Mouse (Mus musculus): ENCODE data around the gene Cdc37l1. TPM values are rescaled to one million over a fixed set of nuclear protein-coding genes. Genes with fewer than 3 reads are reported as not detected.

The Cdc37l1 gene
- polyA plus RNA-seq, 1 experiment from 2014 or later: 45.5 TPM

DNA sequence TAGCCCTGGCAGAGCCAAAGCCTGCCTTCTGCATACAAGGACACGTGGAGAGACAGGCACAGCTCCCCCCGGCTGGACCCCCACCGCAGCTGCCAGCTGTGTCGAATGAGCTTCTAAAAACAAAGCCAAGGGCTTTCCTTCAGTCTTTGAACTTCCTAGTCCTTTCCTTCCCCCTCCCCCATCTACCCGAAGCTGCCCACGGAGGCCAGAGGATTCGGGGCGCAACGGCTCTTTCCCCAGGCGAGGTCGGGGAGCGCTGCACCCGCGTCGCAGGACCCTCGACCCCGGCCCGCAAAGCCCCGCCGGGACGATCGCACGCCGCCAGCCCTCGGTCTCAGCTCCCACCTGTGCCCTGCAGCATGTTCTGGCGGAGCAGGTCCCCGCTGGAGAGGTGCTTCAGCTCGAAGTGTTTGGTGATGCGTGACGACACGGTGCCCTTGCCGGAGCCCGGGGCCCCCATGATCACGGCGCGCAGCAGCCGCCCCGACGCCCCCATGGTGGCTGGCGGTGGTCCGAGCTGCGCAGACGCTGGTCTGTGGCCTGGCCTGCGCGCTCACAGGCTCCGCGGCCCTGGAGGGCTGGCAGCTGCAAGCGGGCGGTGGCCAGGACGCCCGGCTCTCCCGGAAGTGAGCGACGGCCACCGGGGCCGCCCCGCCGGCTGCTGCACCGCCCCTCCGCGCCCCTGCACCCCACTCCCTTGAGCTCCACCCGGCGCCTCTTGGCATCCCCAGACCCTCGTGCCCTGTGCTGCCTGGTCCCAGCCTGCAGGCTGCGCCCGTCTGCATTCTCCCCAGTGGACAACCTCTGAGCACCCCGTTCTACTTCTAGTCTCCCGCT lies 57.4 kb downstream of the Cdc37l1 start, which contains the start of gene Ak3:
Gene Ak3 (minus strand): TSS at position 628 of the 837 bp plus-strand sequence.
- no peaks in the 10 kb centered on the region for H3K9me3 ChIP-seq (ENCODE audit: control insufficient read depth, low read length)
- H3K4me3 ChIP-seq (ENCODE audit: low read depth, low read length): peak within 1 kb of the TSS; percentile 81
- peak; percentile 85 for ATAC-seq (ENCODE audit: low FRiP score)
- peak; percentile 96 for DNase-seq (ENCODE audit: low spot score, missing footprints)
- peaks cover 22% of the 10 kb centered on the region for H3K4me1 ChIP-seq (ENCODE audit: control insufficient read depth, insufficient read depth, low read length)
- peak within 1 kb of the TSS; percentile 77 for H3K4me2 ChIP-seq
- H3K27ac ChIP-seq (ENCODE audit: low read depth, low read length): peak within 1 kb of the TSS; percentile 84
- H3K27me3 ChIP-seq (ENCODE audit: control insufficient read depth, insufficient read depth, low read length): no peaks in the 10 kb centered on the region
- peak within 1 kb of the TSS; percentile 95 for H3K9ac ChIP-seq (ENCODE audit: low read length)
- H3K36me3 ChIP-seq (ENCODE audit: control insufficient read depth, insufficient read depth, low read length): no peaks in the 10 kb centered on the region
- WGBS: under 1% methylated on average over 56 of the region's 68 CpGs

- DNase-seq (ENCODE audit: low spot score, missing footprints): no peak
Measured at GRCm38 (mm10) chr19:29049401-29050075, 59.4 kb downstream of the Cdc37l1 start.

DNA sequence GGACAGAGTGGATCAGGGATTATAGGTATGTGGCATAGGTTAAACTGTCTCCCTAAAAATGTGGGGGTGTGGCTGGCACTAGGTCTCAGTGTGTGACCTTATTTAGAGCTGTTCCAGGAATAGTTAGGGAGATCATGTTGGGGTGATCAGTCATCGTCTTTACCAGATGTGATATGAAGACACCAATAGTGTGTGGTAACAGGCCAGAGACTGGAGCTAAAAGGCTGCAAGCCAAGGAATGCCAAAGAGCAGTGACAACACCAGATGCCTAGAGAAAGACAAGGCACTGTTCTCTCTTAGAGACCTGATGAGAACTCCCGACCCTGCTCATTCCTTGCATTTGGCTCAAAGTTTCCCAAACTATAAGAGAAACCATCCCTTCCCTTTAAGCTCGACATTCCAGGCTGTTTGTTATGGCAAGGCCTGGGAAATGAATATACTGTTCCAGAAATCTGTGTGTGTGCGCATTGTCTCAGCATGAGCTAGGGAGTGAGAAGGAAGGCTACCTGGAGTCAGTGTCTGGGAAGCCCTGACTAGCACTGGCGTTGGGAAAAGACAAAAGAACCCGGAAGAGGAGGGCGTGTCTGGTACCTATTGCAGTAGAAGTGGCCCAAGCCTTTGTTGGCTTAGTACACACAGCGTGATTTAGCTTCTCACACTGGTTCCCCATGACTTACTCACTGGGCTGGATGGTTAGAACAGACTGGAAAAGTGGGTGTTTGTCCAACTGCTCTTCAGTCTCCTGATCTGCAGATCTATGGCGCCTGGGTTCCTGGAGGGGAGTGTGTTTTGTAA lies 60.2 kb downstream of the Cdc37l1 start:
- WGBS: 79% methylated on average over 9 of the region's 9 CpGs
- Histone ChIP-seq H3K9ac (ENCODE audit: low read length) (no peak overlapping the region), H3K4me2 (no peak overlapping the region), H3K27ac (ENCODE audit: low read depth, low read length) (no peak overlapping the region), H3K4me1 (ENCODE audit: control insufficient read depth, insufficient read depth, low read length) (peaks cover 6% of the 10 kb centered on the region; the same call in 1 of the 2 replicates), H3K9me3 (ENCODE audit: control insufficient read depth, low read length) (no peaks in the 10 kb centered on the region), H3K4me3 (ENCODE audit: low read depth, low read length) (no peak overlapping the region), H3K36me3 (ENCODE audit: control insufficient read depth, insufficient read depth, low read length) (no peaks in the 10 kb centered on the region), H3K27me3 (ENCODE audit: control insufficient read depth, insufficient read depth, low read length) (no peaks in the 10 kb centered on the region)
- no peak for DNase-seq (ENCODE audit: low spot score, missing footprints)
- no peak for ATAC-seq (ENCODE audit: low FRiP score)

More at GRCm38 (mm10) chr19:29049401-29050075, 59.4 kb downstream of the Cdc37l1 start:
- no peak for ATAC-seq (ENCODE audit: low FRiP score)
- no peak overlapping the region for H3K9ac ChIP-seq (ENCODE audit: low read length)
- H3K4me1 ChIP-seq (ENCODE audit: control insufficient read depth, insufficient read depth, low read length): peaks cover 12% of the 10 kb centered on the region; the same call in 1 of the 2 replicates
- H3K27me3 ChIP-seq (ENCODE audit: control insufficient read depth, insufficient read depth, low read length): no peaks in the 10 kb centered on the region
- no peak overlapping the region for H3K27ac ChIP-seq (ENCODE audit: low read depth, low read length)
- H3K4me3 ChIP-seq (ENCODE audit: low read depth, low read length): no peak overlapping the region
- no peaks in the 10 kb centered on the region for H3K36me3 ChIP-seq (ENCODE audit: control insufficient read depth, insufficient read depth, low read length)
- 83% methylated on average over 12 of the region's 12 CpGs for WGBS
- no peaks in the 10 kb centered on the region for H3K9me3 ChIP-seq (ENCODE audit: control insufficient read depth, low read length)
- no peak overlapping the region for H3K4me2 ChIP-seq

GRCm38 (mm10) chr19:29052786-29053185 lies 62.6 kb downstream of the Cdc37l1 start:
- no peak for DNase-seq (ENCODE audit: low spot score, missing footprints)
- 92% methylated on average over 12 of the region's 12 CpGs for WGBS

GRCm38 (mm10) chr19:29054594-29054993 lies 64.4 kb downstream of the Cdc37l1 start:
- Histone ChIP-seq H3K9me3 (ENCODE audit: control insufficient read depth, low read length) (no peaks in the 10 kb centered on the region), H3K4me3 (ENCODE audit: low read depth, low read length) (no peak overlapping the region), H3K27me3 (ENCODE audit: control insufficient read depth, insufficient read depth, low read length) (no peaks in the 10 kb centered on the region), H3K4me2 (no peak overlapping the region), H3K27ac (ENCODE audit: low read depth, low read length) (no peak overlapping the region), H3K9ac (ENCODE audit: low read length) (no peak overlapping the region), H3K36me3 (ENCODE audit: control insufficient read depth, insufficient read depth, low read length) (no peaks in the 10 kb centered on the region), H3K4me1 (ENCODE audit: control insufficient read depth, insufficient read depth, low read length) (no peaks in the 10 kb centered on the region)
- no peak for ATAC-seq (ENCODE audit: low FRiP score)
- 86% methylated on average over 6 of the region's 6 CpGs for WGBS
- no peak for DNase-seq (ENCODE audit: low spot score, missing footprints)

More at GRCm38 (mm10) chr19:29052786-29053185, 62.6 kb downstream of the Cdc37l1 start:
- H3K4me3 ChIP-seq (ENCODE audit: low read depth, low read length): no peak overlapping the region
- no peak overlapping the region for H3K27ac ChIP-seq (ENCODE audit: low read depth, low read length)
- no peak for ATAC-seq (ENCODE audit: low FRiP score)
- no peak overlapping the region for H3K9ac ChIP-seq (ENCODE audit: low read length)
- H3K4me1 ChIP-seq (ENCODE audit: control insufficient read depth, insufficient read depth, low read length): no peaks in the 10 kb centered on the region
- no peaks in the 10 kb centered on the region for H3K36me3 ChIP-seq (ENCODE audit: control insufficient read depth, insufficient read depth, low read length)
- no peaks in the 10 kb centered on the region for H3K27me3 ChIP-seq (ENCODE audit: control insufficient read depth, insufficient read depth, low read length)
- no peaks in the 10 kb centered on the region for H3K9me3 ChIP-seq (ENCODE audit: control insufficient read depth, low read length)
- no peak overlapping the region for H3K4me2 ChIP-seq

GRCm38 (mm10) chr19:29055469-29055868 lies 65.3 kb downstream of the Cdc37l1 start:
- Histone ChIP-seq H3K9ac (ENCODE audit: low read length) (no peak overlapping the region), H3K27ac (ENCODE audit: low read depth, low read length) (no peak overlapping the region), H3K27me3 (ENCODE audit: control insufficient read depth, insufficient read depth, low read length) (no peaks in the 10 kb centered on the region), H3K4me2 (no peak overlapping the region), H3K36me3 (ENCODE audit: control insufficient read depth, insufficient read depth, low read length) (no peaks in the 10 kb centered on the region), H3K4me1 (ENCODE audit: control insufficient read depth, insufficient read depth, low read length) (peaks cover 4% of the 10 kb centered on the region; the same call in 1 of the 2 replicates), H3K4me3 (ENCODE audit: low read depth, low read length) (no peak overlapping the region), H3K9me3 (ENCODE audit: control insufficient read depth, low read length) (no peaks in the 10 kb centered on the region)
- WGBS: 84% methylated on average over 4 of the region's 4 CpGs
- no peak for DNase-seq (ENCODE audit: low spot score, missing footprints)
- no peak for ATAC-seq (ENCODE audit: low FRiP score)

GRCm38 (mm10) chr19:29058741-29059140 lies 68.6 kb downstream of the Cdc37l1 start:
- no peak for ATAC-seq (ENCODE audit: low FRiP score)
- Histone ChIP-seq H3K36me3 (ENCODE audit: control insufficient read depth, insufficient read depth, low read length) (no peaks in the 10 kb centered on the region), H3K9me3 (ENCODE audit: control insufficient read depth, low read length) (no peaks in the 10 kb centered on the region), H3K9ac (ENCODE audit: low read length) (no peak overlapping the region), H3K4me1 (ENCODE audit: control insufficient read depth, insufficient read depth, low read length) (peaks cover 4% of the 10 kb centered on the region; the same call in 1 of the 2 replicates), H3K27me3 (ENCODE audit: control insufficient read depth, insufficient read depth, low read length) (no peaks in the 10 kb centered on the region; the same call in 1 of the 2 replicates), H3K4me3 (ENCODE audit: low read depth, low read length) (no peak overlapping the region), H3K27ac (ENCODE audit: low read depth, low read length) (no peak overlapping the region), H3K4me2 (no peak overlapping the region)
- 88% methylated on average over 5 of the region's 5 CpGs for WGBS
- DNase-seq (ENCODE audit: low spot score, missing footprints): peak; percentile 65

GRCm38 (mm10) chr19:29059688-29060087 lies 69.5 kb downstream of the Cdc37l1 start:
- DNase-seq (ENCODE audit: low spot score, missing footprints) (peak; percentile 72), ATAC-seq (ENCODE audit: low FRiP score) (no peak)
- Histone ChIP-seq H3K9me3 (ENCODE audit: control insufficient read depth, low read length) (no peaks in the 10 kb centered on the region), H3K4me1 (ENCODE audit: control insufficient read depth, insufficient read depth, low read length) (peaks cover 4% of the 10 kb centered on the region; the same call in 1 of the 2 replicates), H3K4me2 (no peak overlapping the region), H3K9ac (ENCODE audit: low read length) (no peak overlapping the region), H3K27me3 (ENCODE audit: control insufficient read depth, insufficient read depth, low read length) (no peaks in the 10 kb centered on the region; the same call in 1 of the 2 replicates), H3K4me3 (ENCODE audit: low read depth, low read length) (no peak overlapping the region), H3K27ac (ENCODE audit: low read depth, low read length) (no peak overlapping the region), H3K36me3 (ENCODE audit: control insufficient read depth, insufficient read depth, low read length) (no peaks in the 10 kb centered on the region)
- WGBS: 80% methylated on average over 2 of the region's 2 CpGs

Data from midbrain, embryonic 11.5 days (tissue).